Mouse (Mus musculus) gonadal fat pad, adult 2 months (tissue): ENCODE measurements around the gene Tmem176b. TPM values are rescaled to one million over a fixed set of nuclear protein-coding genes. Genes with fewer than 3 reads are reported as not detected.
"Not testable (repeated sequence)": the region's sequence is repeated elsewhere in the genome, so short reads cannot be mapped to it uniquely, and the experiment has no call there.

Experiments used
- DNase-seq: peaks from one replicate; pipeline ENCODE4 v3.0.0-alpha.2; 2012; ENCODE audit warnings: low read depth
- polyA plus RNA-seq: library from polyadenylated mRNA; depleted of rRNA; stranded (reverse); fragments of >200 nt; gene quantifications from 2 replicates; pipeline ENCODE4 v1.2.3, GENCODE M21; 2012; rRNA removed

The Tmem176b gene
- 390 and 419 TPM in 2 replicates for polyA plus RNA-seq

DNA sequence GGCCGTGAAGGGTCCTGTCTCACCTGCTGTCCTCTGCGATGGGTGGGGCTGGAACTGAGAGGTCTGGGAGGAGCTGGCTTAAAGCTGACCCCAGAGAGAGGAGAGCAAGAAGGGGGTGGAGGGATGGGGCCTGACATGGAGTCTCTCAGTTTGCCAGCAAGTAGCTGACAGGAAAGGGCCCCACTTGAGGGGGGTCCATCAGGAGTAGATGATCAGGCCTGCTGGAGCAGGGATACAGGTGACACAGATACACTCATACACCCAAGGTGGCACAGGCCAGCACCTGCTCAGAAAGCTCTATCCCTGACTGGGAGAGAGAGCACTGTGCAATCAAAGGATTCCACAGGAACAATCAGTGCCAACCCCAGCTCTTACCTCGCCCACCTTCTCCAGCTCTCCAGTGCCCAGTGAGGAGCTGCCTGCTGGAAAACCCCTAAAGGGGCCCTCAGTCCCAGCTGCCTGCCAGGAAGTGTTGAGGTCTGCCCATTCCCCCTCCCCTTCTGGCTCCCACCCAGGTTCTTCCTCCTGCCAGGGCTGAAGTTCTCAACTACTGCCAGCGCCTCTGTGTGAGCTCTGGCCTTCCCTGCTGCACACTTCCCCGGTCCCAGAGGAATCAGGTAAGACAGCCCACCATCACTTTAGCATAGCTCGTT, at the start of gene Tmem176b:
Gene Tmem176b (minus strand): TSS at position 524 of the 653 bp plus-strand sequence.
- peak; percentile 50 for DNase-seq

DNA sequence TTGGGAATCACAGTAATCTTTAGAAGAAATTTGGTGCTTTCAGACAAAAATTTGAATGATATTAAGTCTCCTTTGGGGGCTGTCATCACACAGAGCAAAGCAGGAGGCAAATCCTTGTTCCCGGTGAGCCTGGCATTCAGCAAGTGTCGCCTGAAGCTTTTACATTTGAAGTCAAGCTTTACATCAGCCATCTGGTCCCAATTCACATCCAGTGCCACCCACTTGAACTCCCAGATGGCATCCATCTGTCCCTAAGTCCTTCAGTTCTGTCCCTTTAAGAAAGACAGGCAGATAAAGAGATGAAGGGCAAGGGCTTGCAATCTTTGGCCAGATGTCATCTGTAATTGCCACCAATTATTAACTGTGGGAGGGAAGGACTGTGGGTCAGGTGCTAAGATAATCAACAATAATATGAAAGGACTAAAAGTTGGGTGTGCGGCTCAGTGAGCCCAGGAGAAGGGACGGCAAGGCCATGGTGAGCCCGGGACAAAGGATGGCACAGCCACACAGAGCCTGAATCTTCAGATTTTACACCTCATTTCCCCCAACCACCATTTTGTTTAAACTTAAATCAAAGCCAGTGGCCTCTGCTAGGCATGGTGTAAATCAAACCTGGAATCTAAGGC, 35.3 kb upstream of the Tmem176b start:
- no peak for DNase-seq

DNA sequence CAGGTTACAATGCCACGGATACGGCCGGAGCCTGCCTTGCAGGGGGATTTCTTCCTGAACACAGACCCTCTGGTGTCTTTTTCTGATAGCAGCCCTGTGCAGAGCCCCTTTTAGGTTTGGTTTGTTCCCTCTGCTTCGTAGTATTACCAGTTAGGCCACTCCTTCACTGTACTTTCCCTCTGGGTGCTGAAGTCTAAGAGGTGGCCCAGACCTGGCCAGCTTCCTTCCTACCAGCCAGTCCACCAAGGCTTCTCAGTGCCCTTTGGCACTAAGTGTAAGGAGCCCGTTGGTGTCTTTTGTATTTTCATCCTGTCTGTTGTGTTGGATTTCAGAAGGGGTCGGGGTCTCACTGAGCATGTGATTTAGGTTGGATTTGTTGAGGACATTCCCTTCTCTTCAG, 34.2 kb upstream of the Tmem176b start:
- no peak for DNase-seq

DNA sequence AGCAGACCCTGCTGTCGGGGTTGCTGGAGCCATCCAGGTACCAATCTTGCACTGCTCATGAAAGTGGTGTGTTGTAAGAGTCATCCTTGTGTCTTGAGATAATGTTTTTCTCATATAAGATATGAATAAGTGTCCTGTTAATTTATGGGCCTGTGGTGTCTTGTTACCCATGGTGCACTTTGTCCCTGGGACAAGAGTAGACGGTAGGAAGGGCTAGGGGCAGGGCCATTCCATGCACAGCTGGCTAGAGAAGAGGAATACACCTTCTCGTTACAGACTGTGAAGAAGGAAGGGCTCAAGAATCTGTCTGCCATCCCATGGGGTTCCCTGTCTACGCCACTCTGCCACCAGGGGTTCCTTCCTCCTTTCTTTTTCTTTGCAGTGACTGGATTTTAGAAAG, 33.3 kb upstream of the Tmem176b start:
- DNase-seq: no peak

DNA sequence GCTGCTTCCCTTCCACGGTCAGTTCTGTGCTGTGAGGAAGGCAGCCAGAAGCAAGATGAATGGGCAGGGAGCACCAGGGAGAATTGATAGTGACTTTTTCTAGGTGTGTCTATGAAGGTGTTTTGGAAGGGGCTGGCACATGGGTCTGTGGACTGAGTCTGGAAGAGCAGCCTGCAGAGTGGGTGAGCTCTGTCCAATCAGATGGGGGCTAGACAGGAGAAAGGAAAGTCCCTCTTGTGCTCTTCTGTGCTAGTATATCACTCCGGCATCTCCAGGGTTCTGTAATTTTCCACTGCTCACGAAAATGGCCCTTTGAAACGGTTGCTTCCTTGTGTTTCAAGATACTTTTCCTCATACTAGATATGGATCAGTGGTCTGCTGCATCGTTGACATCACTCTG, 31.3 kb upstream of the Tmem176b start, which contains the start of gene Aoc1:
Gene Aoc1 (plus strand): TSS at position 301 of the 400 bp plus-strand sequence.
- DNase-seq: no peak

DNA sequence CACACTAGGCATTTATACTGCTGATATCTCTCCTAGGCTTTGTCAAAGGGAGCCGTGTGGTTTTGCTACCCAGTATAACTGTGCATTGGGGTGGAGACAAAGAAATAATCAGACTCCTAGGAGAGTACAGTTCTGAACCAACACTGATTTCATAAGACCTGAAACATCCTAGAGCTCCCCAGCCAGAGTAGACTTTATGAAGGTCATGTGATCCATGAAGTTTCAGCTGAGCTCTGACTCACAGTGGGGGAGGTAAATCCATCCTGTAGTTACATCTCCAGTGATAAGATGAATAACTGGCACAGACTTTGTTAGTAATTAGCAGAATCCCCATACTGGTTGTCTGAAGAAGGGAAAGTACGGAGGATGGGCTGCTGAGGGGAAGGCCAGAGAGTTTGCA, 28.5 kb upstream of the Tmem176b start:
- DNase-seq: no peak

DNA sequence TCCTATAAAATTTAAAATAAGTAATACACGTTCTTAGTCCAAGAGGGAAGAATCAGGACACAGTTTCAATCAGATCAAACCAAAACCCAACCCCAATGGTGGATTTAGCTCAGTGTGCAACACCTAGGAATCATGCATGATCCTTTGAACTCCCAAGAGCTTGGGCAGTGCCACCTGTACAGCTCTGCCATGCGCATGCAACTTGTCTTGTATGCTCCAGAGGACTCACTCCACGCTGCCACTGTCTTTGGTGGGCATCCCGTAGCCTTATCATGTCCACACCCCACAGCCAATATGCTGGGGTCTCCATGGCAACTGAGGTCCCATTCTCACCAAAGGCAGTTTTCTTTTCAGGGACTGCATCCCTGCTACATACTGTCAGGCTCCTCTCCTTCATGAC, 25.9 kb upstream of the Tmem176b start:
- DNase-seq: no peak

DNA sequence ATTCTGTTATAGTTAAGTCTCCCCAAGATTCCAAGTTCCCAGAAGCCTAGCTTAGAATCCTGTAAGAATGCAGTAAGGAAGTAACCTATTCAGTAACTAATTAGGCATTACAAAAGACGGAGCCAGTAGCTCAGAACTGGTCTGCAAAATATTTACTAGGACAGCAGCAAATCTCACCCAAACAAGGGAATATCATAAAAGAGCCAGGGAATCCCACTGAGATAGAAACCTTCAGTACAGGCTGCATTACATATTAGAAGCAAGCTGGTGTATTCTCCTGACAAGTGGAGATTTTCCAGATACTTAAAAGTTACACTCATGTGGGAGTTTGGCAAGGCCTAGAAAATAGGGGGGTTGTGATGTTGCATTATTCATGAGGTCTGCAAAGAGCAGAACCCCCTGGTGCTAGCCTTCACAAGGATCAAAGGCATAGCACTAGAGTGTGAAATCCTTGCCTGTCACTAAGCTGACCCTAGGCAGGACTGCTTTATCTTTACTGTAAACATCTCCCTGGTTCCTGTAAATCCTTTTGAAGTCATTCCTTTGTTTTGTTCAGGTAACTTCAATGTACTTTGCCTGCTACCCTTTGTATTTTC, 25.2 kb upstream of the Tmem176b start:
- not testable (repeated sequence) for DNase-seq

DNA sequence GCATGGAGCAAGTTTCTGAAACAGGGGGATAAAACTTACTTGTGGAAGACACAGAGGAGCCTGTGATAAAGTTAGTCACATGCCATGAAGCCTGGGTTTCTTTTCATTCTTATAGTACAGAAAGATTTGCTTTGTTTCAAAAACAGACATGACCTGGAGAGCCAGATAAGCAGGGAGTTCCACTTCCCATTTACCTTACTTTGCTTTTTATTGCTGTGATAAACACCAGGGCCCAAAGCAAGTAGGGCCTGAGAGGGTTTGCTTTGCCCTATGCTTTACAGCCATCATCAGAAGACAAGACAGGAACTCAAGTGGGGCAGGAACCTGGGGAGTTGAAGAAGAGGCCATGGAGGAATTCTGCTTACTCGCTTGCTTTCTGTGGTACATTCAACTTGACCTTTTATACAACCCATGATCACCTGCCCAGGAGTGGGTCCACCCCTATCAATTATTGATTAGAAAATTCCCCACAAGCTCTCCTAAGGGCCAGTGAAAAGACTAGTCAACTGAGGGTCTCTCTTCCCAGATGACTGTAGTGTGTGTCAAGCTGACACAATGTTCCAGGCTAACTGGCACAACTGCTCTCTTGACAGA, 24.0 kb upstream of the Tmem176b start:
- no peak for DNase-seq

DNA sequence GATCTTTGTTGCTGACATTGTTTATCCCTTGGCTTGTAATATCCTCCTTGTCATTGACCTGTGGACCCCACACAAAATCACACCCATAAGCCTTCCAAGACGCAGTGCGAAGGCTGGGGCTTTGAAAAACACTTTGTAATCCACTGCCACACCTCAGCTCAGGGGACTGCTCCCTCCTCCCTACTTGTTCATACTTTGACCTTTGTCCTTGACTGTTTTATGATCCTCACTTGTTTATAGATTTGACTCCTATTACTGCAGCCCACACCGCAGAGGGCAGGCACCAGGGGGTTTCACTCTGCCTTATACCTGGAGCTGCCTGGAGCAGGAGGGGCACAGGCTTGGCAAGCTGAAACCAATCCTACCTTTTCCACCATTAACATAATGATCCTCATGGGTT, 23.4 kb upstream of the Tmem176b start:
- no peak for DNase-seq

DNA sequence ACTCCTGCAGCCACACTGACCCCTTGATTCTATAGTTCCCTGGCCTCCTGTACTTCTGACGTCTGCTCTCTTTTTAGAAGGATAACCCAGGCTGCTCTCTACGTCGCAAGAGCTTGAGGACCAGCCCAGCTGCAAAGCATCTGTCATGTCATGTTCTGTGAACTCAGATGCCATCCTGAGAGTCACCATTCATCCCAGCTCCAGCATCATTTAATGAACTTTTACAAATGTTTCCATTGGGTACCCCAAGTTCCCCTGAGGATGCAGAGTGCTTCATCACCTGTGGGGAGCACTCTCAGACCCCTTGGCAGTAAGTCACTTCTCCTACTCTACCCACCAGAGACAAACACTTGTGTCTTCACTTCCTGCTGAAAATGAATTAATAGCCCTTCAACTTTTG, 22.9 kb upstream of the Tmem176b start:
- DNase-seq: no peak

DNA sequence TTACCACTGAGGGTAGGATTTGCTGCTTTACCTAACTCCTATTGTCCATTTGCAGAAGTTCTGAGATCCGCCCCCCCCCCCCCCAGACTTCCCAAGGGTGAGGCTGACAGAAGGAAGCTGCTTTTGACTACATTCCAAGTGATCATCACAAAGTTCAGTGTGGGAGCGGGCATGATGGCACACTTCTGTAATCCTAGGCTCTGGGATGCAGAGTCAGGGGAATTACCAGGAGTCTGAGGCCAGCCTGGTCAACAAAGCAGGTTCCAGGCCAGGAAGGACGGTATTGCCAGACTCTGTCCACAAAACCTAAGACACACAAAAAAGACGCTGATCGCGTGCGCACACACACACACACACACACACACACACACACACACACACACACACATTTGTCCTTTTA, 22.2 kb upstream of the Tmem176b start:
- DNase-seq: no peak

DNA sequence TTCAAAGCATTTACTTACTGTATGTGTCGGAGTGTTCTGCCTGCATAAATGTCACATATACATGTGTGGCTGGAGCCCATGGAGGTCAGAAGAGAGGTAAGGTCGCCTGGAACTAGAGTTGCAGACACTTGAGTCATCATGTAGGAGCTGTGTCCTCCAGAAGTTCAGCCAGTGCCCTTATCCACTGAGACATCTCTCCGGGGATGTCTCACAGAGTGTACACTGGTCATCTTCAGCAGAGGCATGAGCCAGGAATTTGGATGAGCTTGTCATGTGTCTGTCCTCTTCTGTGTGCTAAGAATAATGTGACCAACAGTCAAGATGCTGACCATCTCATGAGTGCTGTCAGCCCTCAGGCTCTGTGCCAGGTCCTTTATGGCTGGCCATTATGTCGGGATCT, 21.5 kb upstream of the Tmem176b start:
- DNase-seq: no peak

DNA sequence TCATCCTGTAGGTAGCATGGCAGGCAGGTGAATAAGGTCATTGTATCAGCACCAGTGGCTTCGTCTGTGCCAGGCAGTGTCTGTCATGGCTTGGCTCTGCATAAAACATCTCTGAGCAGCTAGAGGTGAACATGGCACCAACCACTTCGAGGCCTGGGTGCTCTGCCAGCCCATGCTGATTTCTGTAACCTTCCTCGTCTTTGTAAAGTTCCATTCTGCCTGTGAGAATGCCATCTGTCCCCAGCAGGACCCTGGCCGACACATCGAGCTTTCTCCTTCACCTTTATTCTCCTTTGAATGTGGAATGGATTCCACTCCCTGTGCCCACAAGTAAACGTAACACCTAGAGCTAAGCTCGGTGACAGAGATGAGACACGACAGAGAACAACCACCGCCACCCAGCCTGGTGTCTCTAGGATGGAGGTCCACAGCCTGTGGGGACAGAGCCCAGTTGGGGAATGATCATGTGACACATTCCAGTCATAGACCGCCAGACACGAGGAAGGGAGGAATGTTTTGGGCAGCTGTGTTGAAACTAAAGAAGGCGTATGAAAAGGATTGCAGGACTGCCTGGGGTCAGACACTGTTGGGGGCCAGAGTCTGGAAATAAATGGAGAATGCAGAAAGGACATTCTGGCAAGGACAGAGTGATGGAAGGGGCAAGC, 20.5 kb upstream of the Tmem176b start:
- no peak for DNase-seq

DNA sequence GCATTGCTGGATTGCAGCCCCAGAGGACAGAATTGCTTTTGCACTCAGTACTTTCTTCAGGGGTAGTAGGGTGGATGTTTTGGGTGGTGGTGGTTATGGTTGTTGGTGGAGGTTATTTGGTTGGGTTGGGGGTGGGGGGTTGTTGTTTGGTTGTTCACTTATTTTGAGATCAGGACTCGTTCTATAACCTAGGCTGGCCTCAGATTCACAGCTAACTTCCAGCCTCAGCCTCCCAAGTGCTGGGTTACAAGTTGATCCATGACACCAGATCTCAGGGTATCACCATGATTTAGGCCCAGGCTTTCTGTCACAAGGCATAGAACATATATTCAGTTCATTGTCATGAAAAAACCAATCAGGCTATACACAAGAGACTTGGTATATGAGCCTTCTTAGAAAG, 19.6 kb upstream of the Tmem176b start:
- DNase-seq: no peak

DNA sequence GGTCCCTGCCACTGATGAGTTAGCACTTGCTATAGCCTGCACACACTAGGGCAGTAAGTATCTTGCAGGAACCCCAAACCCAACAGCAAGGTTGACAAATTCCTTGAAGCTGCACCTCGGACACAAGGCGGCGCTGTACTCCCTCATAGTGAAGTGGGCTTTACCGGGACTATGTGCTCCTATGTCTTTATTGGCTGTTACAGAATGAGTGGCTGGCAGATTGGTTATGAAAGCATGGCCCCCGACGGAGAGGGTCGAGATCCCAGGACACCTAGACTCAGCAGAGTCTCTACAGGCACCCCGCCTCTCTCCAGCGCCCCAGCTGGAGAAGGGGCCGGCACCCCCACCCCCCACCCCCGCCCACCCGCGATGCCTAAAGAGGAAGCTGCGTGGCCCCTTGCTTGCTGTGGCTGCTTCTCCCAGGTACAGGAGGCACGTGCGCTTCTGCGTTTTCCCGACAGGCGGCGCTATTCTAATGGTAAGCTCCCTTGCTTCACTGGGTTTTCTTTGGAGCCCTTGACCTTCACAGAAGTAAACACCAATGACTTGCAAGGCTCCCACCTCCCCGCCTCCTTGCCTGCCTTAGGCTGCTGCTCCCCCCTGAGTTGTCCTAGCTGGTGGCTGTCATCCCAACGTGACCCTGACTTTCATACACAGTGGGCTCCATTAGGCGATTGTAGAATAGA, 19.0 kb upstream of the Tmem176b start:
- no peak for DNase-seq

DNA sequence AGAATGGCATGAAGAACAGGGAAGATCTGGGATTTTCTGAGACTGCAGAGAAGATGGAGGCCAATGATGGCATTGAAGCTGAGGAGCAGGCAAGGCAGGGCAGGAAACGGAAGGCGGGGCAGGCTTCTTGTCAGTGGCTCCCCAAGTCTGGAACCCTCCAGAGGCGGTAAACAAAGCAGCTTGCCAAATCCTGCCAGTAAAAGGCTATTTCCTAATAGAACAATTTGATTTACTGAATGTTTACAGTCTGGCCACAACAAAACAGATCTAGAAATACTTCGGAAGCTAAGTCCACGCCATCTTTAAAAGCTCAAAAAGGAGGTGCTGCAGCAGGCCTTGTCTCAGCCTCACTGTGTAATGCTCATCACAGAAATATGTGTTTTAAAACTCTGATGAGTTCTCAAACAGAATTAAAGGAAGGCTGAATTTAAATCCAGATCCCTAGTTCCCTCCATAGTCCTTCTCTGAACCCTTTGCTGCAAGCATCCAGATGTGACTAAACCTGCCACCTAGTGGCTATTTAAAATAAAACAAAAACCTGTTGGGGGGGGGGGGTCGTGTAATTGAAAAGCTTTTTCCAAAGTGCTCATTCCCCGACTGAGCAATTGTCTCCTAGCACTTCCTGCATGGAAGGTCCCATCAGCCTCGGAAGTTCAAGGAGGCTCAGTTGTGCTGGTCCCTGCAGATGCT, 16.5 kb upstream of the Tmem176b start:
- no peak for DNase-seq

DNA sequence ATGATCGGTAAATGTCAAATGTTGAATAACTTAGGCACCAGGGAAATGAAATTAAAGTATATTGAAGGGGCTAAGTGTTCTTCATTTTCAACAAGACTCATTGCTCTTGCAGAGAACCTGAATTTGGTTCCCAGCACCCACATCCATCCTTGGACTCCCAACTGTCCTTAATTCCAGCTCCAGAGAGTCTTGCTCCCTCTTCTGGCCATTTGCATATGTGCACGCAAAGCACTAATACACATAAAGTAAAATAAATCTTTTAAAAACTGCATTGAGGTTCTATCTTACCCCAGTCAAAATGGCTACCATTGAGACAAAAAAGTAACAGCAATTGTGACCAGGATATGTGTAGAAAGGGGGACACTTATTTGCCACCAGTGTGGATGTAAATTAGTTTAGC, 12.9 kb upstream of the Tmem176b start:
- DNase-seq: no peak

DNA sequence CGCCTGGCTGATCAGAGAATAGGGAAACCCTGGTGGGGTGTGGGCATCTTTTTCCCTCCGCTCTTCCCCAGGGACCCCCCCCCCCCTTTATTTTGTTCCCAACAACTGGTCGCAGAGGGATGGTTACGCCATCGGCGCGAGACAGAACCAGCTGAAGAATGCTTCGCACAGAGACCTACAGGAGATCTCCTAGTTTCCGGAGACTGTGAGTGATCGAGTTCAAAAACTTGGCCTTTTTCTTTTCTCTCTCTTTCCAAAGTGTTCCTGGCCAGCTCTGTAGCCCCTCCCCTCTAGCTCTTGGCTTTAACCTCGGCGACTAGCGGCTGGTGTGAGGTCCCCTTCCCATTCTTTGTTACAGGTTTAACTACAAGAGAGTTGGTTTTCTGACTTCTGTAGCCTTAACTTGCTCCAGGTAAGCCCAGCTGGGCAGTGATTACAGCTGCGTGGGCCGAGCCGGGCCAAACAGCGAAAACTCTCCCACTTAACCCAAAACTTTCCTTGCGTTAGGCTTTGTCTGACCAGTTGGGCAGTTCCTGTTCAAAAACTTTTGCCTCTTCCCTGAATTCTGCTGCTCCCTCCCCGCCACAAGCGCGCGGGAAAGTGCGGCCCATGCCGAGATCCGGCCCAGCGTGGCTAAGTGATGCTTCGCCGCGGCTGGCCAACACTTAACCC, 10.7 kb upstream of the Tmem176b start:
- no peak for DNase-seq

DNA sequence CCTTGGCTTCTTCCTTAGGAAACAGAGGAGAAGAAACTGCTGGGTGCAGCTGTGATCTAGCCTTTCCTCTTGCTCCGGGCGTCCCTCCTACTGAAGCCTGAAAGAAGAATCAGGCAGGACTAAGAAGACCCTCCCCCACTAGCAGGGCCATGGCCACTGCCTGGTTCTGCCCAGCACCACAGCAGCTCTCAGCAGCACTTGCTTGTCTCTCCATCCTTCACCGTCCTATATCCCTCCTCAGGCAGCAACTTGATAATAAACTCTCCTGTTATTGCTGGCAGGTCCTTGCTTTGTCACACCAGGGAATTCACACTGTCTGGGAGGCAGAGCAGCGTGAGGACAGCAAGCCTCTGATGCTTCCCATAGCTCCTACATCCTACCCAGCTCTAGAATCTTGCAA, 3.8 kb upstream of the Tmem176b start:
- DNase-seq: no peak
